Mouse (Mus musculus) CD4-positive, CD25-positive, alpha-beta regulatory T cell, adult 2 months (primary cell): ENCODE data around the gene Scn3a.

ENCODE experiments used
- DNase-seq: peaks from one replicate; pipeline ENCODE4 v3.0.0-alpha.2; 2012; ENCODE audit warnings: low read depth, low spot score

The Scn3a gene

GRCm38 (mm10) chr2:65413746-65414145 is 153.7 kb downstream of the Scn3a start:
- DNase-seq = peak; percentile 54
